Mouse (Mus musculus) hindbrain, postnatal 0 days (tissue): ENCODE measurements at regions not wholly inside any gene's neighbourhood (a gene's known extent, or its start where the extent isn't known, plus 50 kb on each side); places are given as distances from the start of the nearest gene placed in this dataset.

Experiments
- ATAC-seq: fragments of 200-750 bp; cut with Nextera tagmentation; 2 replicates; pipeline ENCODE4 v1.8.0; 2017; ENCODE audit warnings: mild to moderate bottlenecking, moderate TSS enrichment, moderate library complexity
- DNase-seq: peaks from one replicate; pipeline ENCODE4 v3.0.0-alpha.2; 2015; ENCODE audit warnings: low spot score
- H3K27ac ChIP-seq: fragments of 300-500 bp; sonication (generic); 2 replicates; pipeline ENCODE4 v1.5.1; 2014; ENCODE audit warnings: mild to moderate bottlenecking
- H3K27me3 ChIP-seq: fragments of 300-500 bp; sonication (generic); 2 replicates; pipeline ENCODE4 v1.6.1; 2014; ENCODE audit warnings: low read length, mixed read lengths; ENCODE audit not compliant: insufficient read depth
- H3K36me3 ChIP-seq: fragments of 300-500 bp; sonication (generic); 2 replicates; pipeline ENCODE4 v1.6.1; 2014; ENCODE audit warnings: low read length, mixed read lengths; ENCODE audit not compliant: insufficient read depth
- H3K4me1 ChIP-seq: fragments of 300-500 bp; sonication (generic); 2 replicates; pipeline ENCODE4 v1.6.1; 2014; ENCODE audit warnings: antibody characterized with exemption, low read length, mixed read lengths; ENCODE audit not compliant: insufficient read depth
- H3K4me2 ChIP-seq: fragments of 300-500 bp; sonication (generic); 2 replicates; pipeline ENCODE4 v1.6.1; 2014; ENCODE audit warnings: low read depth, mild to moderate bottlenecking, low read length, moderate library complexity, mixed read lengths
- H3K4me3 ChIP-seq: fragments of 300-500 bp; sonication (generic); 2 replicates; pipeline ENCODE4 v1.5.1; 2014; ENCODE audit warnings: low read length
- H3K9ac ChIP-seq: fragments of 300-500 bp; sonication (generic); replicated peaks from 2 replicates; pipeline ENCODE4 v1.6.1; 2014; ENCODE audit warnings: mild to moderate bottlenecking, low read length, moderate library complexity, mixed read lengths
- H3K9me3 ChIP-seq: fragments of 300-500 bp; sonication (generic); 2 replicates; pipeline ENCODE4 v1.6.1; 2016; ENCODE audit warnings: low read length, mixed read lengths
- CTCF ChIP-seq: IDR thresholded peaks from 2 replicates; pipeline ENCODE4 v1.5.1; 2016; ENCODE audit warnings: antibody characterized with exemption, control low read depth, low read depth
- WGBS: fragments of 180-500 bp; shearing (Covaris S2); extraction: QIAGEN DNeasy Blood & Tissue Kit; methylation state at CpG from one replicate; pipeline ENCODE4 v1.1.7; 2014; 5-methylcytosine and 5-hydroxymethylcytosine counted together

DNA sequence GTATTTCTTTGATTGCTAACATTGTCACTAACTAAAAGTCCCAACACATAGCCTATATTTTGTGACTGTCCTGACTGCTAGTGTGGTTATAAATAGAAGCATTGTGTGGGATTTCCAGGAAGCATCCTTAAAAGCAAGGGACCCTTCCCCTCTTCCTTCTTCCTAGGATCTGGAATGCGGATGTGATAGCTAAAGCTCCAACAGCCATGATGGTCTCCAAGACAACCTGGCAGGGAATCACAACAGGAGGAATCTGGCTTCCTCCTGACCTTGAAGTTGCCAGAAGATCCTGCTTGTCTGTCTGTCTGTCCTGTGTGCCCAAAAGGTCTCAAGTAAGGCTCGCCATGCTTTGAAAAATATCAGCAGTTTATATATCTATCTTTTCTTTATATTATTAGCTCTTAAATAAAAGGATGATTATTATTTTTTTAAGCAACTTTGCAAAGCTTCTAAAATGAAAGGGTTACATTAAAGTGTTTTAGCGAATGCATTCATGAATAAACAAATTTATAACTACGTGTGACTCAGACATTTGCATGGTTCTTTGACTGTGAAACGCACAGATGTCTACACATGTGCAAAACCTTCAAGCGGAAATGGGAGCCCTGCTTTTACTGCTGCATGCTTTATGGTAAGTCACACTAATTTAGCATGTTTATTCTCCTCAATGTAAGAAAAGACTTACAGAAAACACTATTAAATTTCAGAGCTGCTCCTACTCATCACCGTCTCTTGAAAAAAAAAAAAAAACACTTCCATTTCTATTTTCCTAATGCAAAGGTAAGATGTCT lies 160.9 kb downstream of the Plk2 start:
- Histone ChIP-seq H3K9ac (no peak overlapping the region), H3K9me3 (no peaks in the 10 kb centered on the region), H3K4me3 (no peak overlapping the region), H3K4me2 (no peak overlapping the region), H3K4me1 (peaks cover 3% of the 10 kb centered on the region; the same call in 1 of the 2 replicates), H3K27ac (no peak overlapping the region), H3K36me3 (no peaks in the 10 kb centered on the region), H3K27me3 (no peaks in the 10 kb centered on the region)
- TF ChIP-seq CTCF = no peak
- WGBS = 58% methylated on average over 7 of the region's 7 CpGs
- DNase-seq (peak; percentile 33), ATAC-seq (no peak)

- no peaks in the 10 kb centered on the region for H3K9me3 ChIP-seq
- DNase-seq (no peak), ATAC-seq (no peak)
- no peak overlapping the region for H3K27ac ChIP-seq
- H3K36me3 ChIP-seq = no peaks in the 10 kb centered on the region
- no peak overlapping the region for H3K4me2 ChIP-seq
- WGBS = 80% methylated on average over 9 of the region's 9 CpGs
- no peak overlapping the region for H3K9ac ChIP-seq
- TF ChIP-seq CTCF = no peak
- peaks cover 3% of the 10 kb centered on the region; the same call in 1 of the 2 replicates for H3K4me1 ChIP-seq
- no peak overlapping the region for H3K4me3 ChIP-seq
- H3K27me3 ChIP-seq = no peaks in the 10 kb centered on the region; the same call in 1 of the 2 replicates
Measured at GRCm38 (mm10) chr13:110556355-110557095, 161.7 kb downstream of the Plk2 start.

- H3K27ac ChIP-seq = peak overlapping the region; percentile 8; the same call in 1 of the 2 replicates
- ATAC-seq (peak; percentile 74), DNase-seq (peak; percentile 44)
- H3K9ac ChIP-seq = no peak overlapping the region
- 41% methylated on average over 28 of the region's 28 CpGs for WGBS
- no peaks in the 10 kb centered on the region for H3K36me3 ChIP-seq
- no peaks in the 10 kb centered on the region; the same call in 1 of the 2 replicates for H3K27me3 ChIP-seq
- peak overlapping the region; percentile 47 for H3K4me2 ChIP-seq
- peaks cover 3% of the 10 kb centered on the region; the same call in 1 of the 2 replicates for H3K4me1 ChIP-seq
- no peaks in the 10 kb centered on the region for H3K9me3 ChIP-seq
- H3K4me3 ChIP-seq = 0 out of 2 replicates have a peak overlapping the region, but pooled peaks have one; percentile 0
- TF ChIP-seq CTCF = no peak
Measured at GRCm38 (mm10) chr13:110557930-110558727, 163.3 kb downstream of the Plk2 start.

- Histone ChIP-seq H3K4me3 (no peak overlapping the region), H3K9me3 (no peaks in the 10 kb centered on the region), H3K27ac (no peak overlapping the region), H3K9ac (no peak overlapping the region), H3K4me1 (peaks cover under 1% of the 10 kb centered on the region; the same call in 1 of the 2 replicates), H3K27me3 (no peaks in the 10 kb centered on the region; the same call in 1 of the 2 replicates), H3K4me2 (no peak overlapping the region), H3K36me3 (no peaks in the 10 kb centered on the region)
- DNase-seq (no peak), ATAC-seq (no peak)
- no peak for TF ChIP-seq CTCF
- 84% methylated on average over 13 of the region's 13 CpGs for whole genome bisulfite sequencing
Measured at GRCm38 (mm10) chr13:110560566-110560965, 165.7 kb downstream of the Plk2 start.

- DNase-seq = no peak
- 77% methylated on average over 3 of the region's 3 CpGs for WGBS
- no peak overlapping the region for H3K4me2 ChIP-seq
- H3K9me3 ChIP-seq = no peaks in the 10 kb centered on the region
- no peak overlapping the region for H3K9ac ChIP-seq
- no peak for TF ChIP-seq CTCF
- no peaks in the 10 kb centered on the region for H3K4me1 ChIP-seq
- H3K27me3 ChIP-seq = no peaks in the 10 kb centered on the region; the same call in 1 of the 2 replicates
- ATAC-seq = no peak
- H3K27ac ChIP-seq = no peak overlapping the region
- no peak overlapping the region for H3K4me3 ChIP-seq
- no peaks in the 10 kb centered on the region for H3K36me3 ChIP-seq
Measured at GRCm38 (mm10) chr13:110562499-110562898, 167.7 kb downstream of the Plk2 start.

GRCm38 (mm10) chr13:110562902-110563301 lies 168.1 kb downstream of the Plk2 start:
- H3K4me2 ChIP-seq = no peak overlapping the region
- H3K4me1 ChIP-seq = no peaks in the 10 kb centered on the region
- no peak overlapping the region for H3K9ac ChIP-seq
- H3K27ac ChIP-seq = no peak overlapping the region
- 72% methylated on average over 5 of the region's 5 CpGs for WGBS
- TF ChIP-seq CTCF = no peak
- no peaks in the 10 kb centered on the region; the same call in 1 of the 2 replicates for H3K27me3 ChIP-seq
- no peak overlapping the region for H3K4me3 ChIP-seq
- H3K9me3 ChIP-seq = no peaks in the 10 kb centered on the region
- no peaks in the 10 kb centered on the region for H3K36me3 ChIP-seq
- ATAC-seq (no peak), DNase-seq (no peak)
